In genomic region chr3:89772968-89773709, GRCm38 (mm10) we compare ENCODE assay signal across 8 mouse cellular contexts. TPM values are rescaled to one million over a fixed set of nuclear protein-coding genes. Genes with fewer than 3 reads are reported as not detected.
A peak's percentile ranks its signal among the peaks of the same experiment; 100 is the strongest.
DNase-seq lines count a peak whose midpoint lies in the region; ATAC-seq and TF ChIP-seq lines count a peak whose summit lies in the region.

Gene Ube2q1, plus strand, starts transcription at chr3:89773616.

- peak within 1 kb of the TSS; percentile 99 for H3K9ac ChIP-seq in embryonic facial prominence, embryonic 15.5 days
- H3K9ac ChIP-seq in kidney, embryonic 14.5 days (ENCODE audit: low read depth, low read length): peak within 1 kb of the TSS; percentile 100
- peak within 1 kb of the TSS; percentile 98 for H3K9ac ChIP-seq in limb, embryonic 15.5 days

- peaks cover 22% of the 10 kb centered on the region for H3K36me3 ChIP-seq in embryonic facial prominence, embryonic 15.5 days
- H3K36me3 ChIP-seq in kidney, embryonic 14.5 days (ENCODE audit: control insufficient read depth, insufficient read depth, low read length): peaks cover 30% of the 10 kb centered on the region
- H3K36me3 ChIP-seq in limb, embryonic 15.5 days: peaks cover 22% of the 10 kb centered on the region

- DNase-seq in 416B (ENCODE audit: low read depth): peak; percentile 96
- peak; percentile 97 to 98 for DNase-seq in heart, adult 9 months (ENCODE audit: low spot score in 2 of 2)
- DNase-seq in monocyte, adult 2 months (ENCODE audit: low read depth in 1 of 2, low spot score in 2 of 2): peak; percentile 83 to 90
- peak; percentile 97 for DNase-seq in spleen, postnatal 36 days (ENCODE audit: low spot score in 2 of 2)

- peak within 1 kb of the TSS; percentile 84 for H3K4me3 ChIP-seq in bone marrow, adult 2 months (replicated peaks; ENCODE audit: control insufficient read depth, low read depth, low read length)
- peak within 1 kb of the TSS; percentile 98 for H3K4me3 ChIP-seq in embryonic facial prominence, embryonic 15.5 days (replicated peaks)
- H3K4me3 ChIP-seq in kidney, embryonic 14.5 days (ENCODE audit: low read length): peak within 1 kb of the TSS; percentile 78
- H3K4me3 ChIP-seq in limb, embryonic 15.5 days: peak within 1 kb of the TSS; percentile 99

- peak; percentile 94 for ATAC-seq in embryonic facial prominence, embryonic 15.5 days (ENCODE audit: insufficient number of reproducible peaks, low FRiP score, low TSS enrichment, low read depth)
- ATAC-seq in kidney, embryonic 14.5 days (ENCODE audit: low FRiP score, low TSS enrichment): peak; percentile 93
- peak; percentile 96 for ATAC-seq in limb, embryonic 15.5 days (ENCODE audit: insufficient number of reproducible peaks, low FRiP score, low TSS enrichment, low read depth)

- H3K4me1 ChIP-seq in bone marrow, adult 2 months (ENCODE audit: control insufficient read depth, insufficient read depth, low read length): peaks cover 4% of the 10 kb centered on the region; the same call in 1 of the 2 replicates
- H3K4me1 ChIP-seq in embryonic facial prominence, embryonic 15.5 days: peaks cover 39% of the 10 kb centered on the region
- H3K4me1 ChIP-seq in kidney, embryonic 14.5 days (ENCODE audit: control insufficient read depth, insufficient read depth, low read length): peaks cover 33% of the 10 kb centered on the region
- H3K4me1 ChIP-seq in limb, embryonic 15.5 days: peaks cover 29% of the 10 kb centered on the region

- WGBS in bone marrow, adult 2 months: 1% methylated on average over 87 of the region's 90 CpGs
- WGBS in embryonic facial prominence, embryonic 15.5 days: 1% methylated on average over 70 of the region's 90 CpGs
- WGBS in kidney, embryonic 14.5 days: under 1% methylated on average over 69 of the region's 90 CpGs
- under 1% methylated on average over 52 of the region's 90 CpGs for WGBS in limb, embryonic 15.5 days

- no peaks in the 10 kb centered on the region for H3K9me3 ChIP-seq in embryonic facial prominence, embryonic 15.5 days (replicated peaks)
- H3K9me3 ChIP-seq in kidney, embryonic 14.5 days (ENCODE audit: control insufficient read depth, low read length): no peaks in the 10 kb centered on the region
- no peaks in the 10 kb centered on the region for H3K9me3 ChIP-seq in limb, embryonic 15.5 days

- H3K27me3 ChIP-seq in embryonic facial prominence, embryonic 15.5 days: no peaks in the 10 kb centered on the region
- H3K27me3 ChIP-seq in kidney, embryonic 14.5 days (ENCODE audit: control insufficient read depth, insufficient read depth, low read length): no peaks in the 10 kb centered on the region
- H3K27me3 ChIP-seq in limb, embryonic 15.5 days: no peaks in the 10 kb centered on the region

- peak within 1 kb of the TSS; percentile 82 for H3K4me2 ChIP-seq in embryonic facial prominence, embryonic 15.5 days (replicated peaks)
- peak within 1 kb of the TSS; percentile 85 for H3K4me2 ChIP-seq in kidney, embryonic 14.5 days (replicated peaks; ENCODE audit: low read depth, low read length)
- peak within 1 kb of the TSS; percentile 88 for H3K4me2 ChIP-seq in limb, embryonic 15.5 days

- TF ChIP-seq CTCF in bone marrow, adult 2 months (IDR thresholded peaks at IDR 0.05; ENCODE audit: control insufficient read depth, insufficient read depth, low read length): no peak

- peak within 1 kb of the TSS; percentile 80 for H3K27ac ChIP-seq in bone marrow, adult 2 months (ENCODE audit: control insufficient read depth, insufficient read depth, low read depth, low read length, poor library complexity)
- peak within 1 kb of the TSS; percentile 96 for H3K27ac ChIP-seq in embryonic facial prominence, embryonic 15.5 days (replicated peaks)
- H3K27ac ChIP-seq in kidney, embryonic 14.5 days (ENCODE audit: low read depth, low read length): peak within 1 kb of the TSS; percentile 96
- peak within 1 kb of the TSS; percentile 98 for H3K27ac ChIP-seq in limb, embryonic 15.5 days

- TF ChIP-seq POLR2A in bone marrow, adult 2 months (IDR thresholded peaks at IDR 0.05; ENCODE audit: borderline replicate concordance, control insufficient read depth, low read depth, low read length): peak; percentile 54; the same call in 1 of the 2 replicates

RNA-seq across cellular contexts. Expression of gene Ube2q1, which starts in this region (rescaled TPM):
- polyA plus RNA-seq in bone marrow, adult 2 months (2011; ENCODE audit: insufficient read depth, insufficient read length, low replicate concordance, missing spikeins): 44.2 and 78.7 TPM in 2 replicates
- 12.0 and 13.4 TPM in 2 replicates for polyA plus RNA-seq in embryonic facial prominence, embryonic 15.5 days (2015; fragmentation: Nextera tagmentation; extraction: Ambion mirVana)
- 22.1 and 22.5 TPM in 2 replicates for polyA plus RNA-seq in kidney, embryonic 14.5 days (2014; fragmentation: Nextera tagmentation; extraction: Ambion mirVana)
- 7.8 and 9.4 TPM in 2 replicates for polyA plus RNA-seq in limb, embryonic 15.5 days (2015; fragmentation: Nextera tagmentation; extraction: Ambion mirVana)

Comparison
In these comparisons a context has a peak if more than half of its experiments do, and no peak if none do; other contexts are left out.
1. Peak in every context shown above with its lines: DNase-seq, ATAC-seq, H3K4me3 ChIP-seq and H3K27ac ChIP-seq.